Mouse (Mus musculus): ENCODE measurements around the gene Adgrg7. TPM values are rescaled to one million over a fixed set of nuclear protein-coding genes. Genes with fewer than 3 reads are reported as not detected.

Adgrg7 gene
- polyA plus RNA-seq (2012; ENCODE audit: low replicate concordance): 0.07 TPM in 1 of 2 replicates, not detected in the other

GRCm38 (mm10) chr16:56795481-56796139, at the start of gene Adgrg7:
Gene Adgrg7, minus strand, starts transcription at chr16:56795855.

GRCm38 (mm10) chr16:56717224-56718200, 78.1 kb downstream of the Adgrg7 start, which contains the start of gene Tfg:
Gene Tfg, minus strand, starts transcription at chr16:56717450.

Other genes starting within 250 kb of the Adgrg7 start
- gene Tfg, start 78.4 kb downstream of the Adgrg7 start, polyA plus RNA-seq (2012; ENCODE audit: low replicate concordance): 20.6 and 23.0 TPM in 2 replicates
- gene Tmem45a, start 90.3 kb upstream of the Adgrg7 start, polyA plus RNA-seq (2012; ENCODE audit: low replicate concordance): not detected in 2 replicates
- not detected in 2 replicates for gene Lnp1, start 132.2 kb upstream of the Adgrg7 start, polyA plus RNA-seq (2012; ENCODE audit: low replicate concordance)